Mouse (Mus musculus): ENCODE measurements around the gene Enpp6. TPM values are rescaled to one million over a fixed set of nuclear protein-coding genes. Genes with fewer than 3 reads are reported as not detected.

Gene Enpp6
- polyA plus RNA-seq, 1 experiment: not detected

DNA sequence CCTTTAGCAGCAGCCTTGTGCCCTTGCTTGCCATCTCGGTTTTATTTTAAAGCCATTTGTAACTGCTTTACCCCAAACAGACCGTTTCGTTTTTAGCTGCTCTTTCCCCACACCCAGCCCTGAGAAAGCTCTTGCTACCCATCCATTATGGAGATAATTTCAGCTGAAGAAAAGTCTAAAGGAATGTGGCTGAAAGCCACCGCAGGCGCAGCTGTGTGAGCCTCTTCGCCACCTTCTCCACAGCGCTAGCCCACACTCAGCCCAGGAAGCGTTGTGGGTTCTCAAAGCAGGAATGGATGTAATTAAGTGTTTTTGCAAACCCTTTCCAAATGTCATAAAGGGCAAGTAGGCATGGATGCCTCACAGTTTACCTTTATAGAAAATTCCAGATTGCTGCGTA, 20.1 kb downstream of the Enpp6 start:
- no peak overlapping the region for H3K4me2 ChIP-seq (ENCODE audit: low read depth)
- no peaks in the 10 kb centered on the region for H3K36me3 ChIP-seq (ENCODE audit: control insufficient read depth, insufficient read depth)
- H3ac ChIP-seq (ENCODE audit: control insufficient read depth, insufficient read length): no peak overlapping the region
- H3K27me3 ChIP-seq (ENCODE audit: control insufficient read depth, insufficient read depth, insufficient read length): peaks cover 11% of the 10 kb centered on the region
- no peak for TF ChIP-seq MAX (IDR thresholded peaks at IDR 0.05; ENCODE audit: low read depth)
- no peak for TF ChIP-seq POLR2A (IDR thresholded peaks at IDR 0.05; ENCODE audit: insufficient read length, low read depth)
- TF ChIP-seq MYOD1 (IDR thresholded peaks at IDR 0.05; ENCODE audit: control insufficient read depth in 1 of 3, insufficient read length in 2 of 3, low read depth in 2 of 3): no peak
- no peak for TF ChIP-seq POLR2AphosphoS2 (IDR thresholded peaks at IDR 0.05; ENCODE audit: insufficient read length, low read depth)
- no peak for TF ChIP-seq MYOG (IDR thresholded peaks at IDR 0.05; ENCODE audit: control insufficient read depth in 1 of 3, insufficient read depth in 1 of 3, insufficient read length in 2 of 3, low read depth in 2 of 3)
- TF ChIP-seq USF1 (IDR thresholded peaks at IDR 0.05; ENCODE audit: low read depth): no peak
- no peak for TF ChIP-seq E2F4 (IDR thresholded peaks at IDR 0.05; ENCODE audit: insufficient read depth)
- no peak for TF ChIP-seq REST (IDR thresholded peaks at IDR 0.05; ENCODE audit: insufficient read depth, insufficient read length)
- TF ChIP-seq TCF12 (IDR thresholded peaks at IDR 0.05; ENCODE audit: insufficient read depth, poor library complexity, severe bottlenecking): no peak
- TF ChIP-seq TCF3 (IDR thresholded peaks at IDR 0.05; ENCODE audit: insufficient read length, low read depth): no peak
- TF ChIP-seq CEBPB (IDR thresholded peaks at IDR 0.05; ENCODE audit: insufficient read depth, poor library complexity, severe bottlenecking): no peak
- TF ChIP-seq SRF (IDR thresholded peaks at IDR 0.05; ENCODE audit: control insufficient read depth, insufficient read length, low read depth): no peak
- H3K79me2 ChIP-seq (ENCODE audit: control insufficient read depth, insufficient read depth): no peaks in the 10 kb centered on the region
- no peak overlapping the region for H3K4me3 ChIP-seq

DNA sequence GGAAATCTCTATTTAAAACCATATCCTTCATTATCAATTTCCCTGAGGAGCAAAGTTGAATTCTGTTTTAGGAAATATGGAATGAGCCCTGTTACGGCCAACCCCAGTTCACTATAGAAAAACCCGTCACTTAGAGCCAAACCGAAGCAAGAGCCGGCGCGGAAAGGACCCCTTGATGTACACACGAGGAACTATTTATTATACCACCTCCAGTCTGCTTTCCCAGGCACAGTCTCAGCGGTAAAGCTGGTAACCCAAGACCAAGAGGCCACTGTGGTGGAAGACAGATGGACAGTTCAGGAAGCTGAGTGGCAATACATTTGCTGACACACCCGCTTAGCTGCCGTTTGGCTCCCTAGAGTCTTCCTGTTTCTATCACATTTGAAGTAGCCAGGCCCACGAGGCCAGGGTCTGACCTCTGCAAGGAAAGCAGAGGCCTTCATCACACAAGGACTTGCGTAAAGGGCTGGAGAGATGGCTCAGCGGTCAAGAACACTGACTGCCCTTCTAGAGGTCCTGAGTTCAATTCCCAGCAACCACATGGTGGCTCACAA, 21.6 kb downstream of the Enpp6 start:
- H3K4me3 ChIP-seq: no peak overlapping the region
- TF ChIP-seq E2F4 (IDR thresholded peaks at IDR 0.05; ENCODE audit: insufficient read depth): no peak
- TF ChIP-seq USF1 (IDR thresholded peaks at IDR 0.05; ENCODE audit: low read depth): no peak
- TF ChIP-seq TCF12 (IDR thresholded peaks at IDR 0.05; ENCODE audit: insufficient read depth, poor library complexity, severe bottlenecking): no peak
- TF ChIP-seq POLR2AphosphoS2 (IDR thresholded peaks at IDR 0.05; ENCODE audit: insufficient read length, low read depth): no peak
- no peak for TF ChIP-seq MAX (IDR thresholded peaks at IDR 0.05; ENCODE audit: low read depth)
- TF ChIP-seq MYOD1 (IDR thresholded peaks at IDR 0.05; ENCODE audit: control insufficient read depth in 1 of 3, insufficient read length in 2 of 3, low read depth in 2 of 3): no peak
- no peak for TF ChIP-seq POLR2A (IDR thresholded peaks at IDR 0.05; ENCODE audit: insufficient read length, low read depth)
- H3K27me3 ChIP-seq (ENCODE audit: control insufficient read depth, insufficient read depth, insufficient read length): peaks cover 11% of the 10 kb centered on the region
- H3K4me2 ChIP-seq (ENCODE audit: low read depth): no peak overlapping the region
- H3K79me2 ChIP-seq (ENCODE audit: control insufficient read depth, insufficient read depth): no peaks in the 10 kb centered on the region
- no peaks in the 10 kb centered on the region for H3K36me3 ChIP-seq (ENCODE audit: control insufficient read depth, insufficient read depth)
- no peak overlapping the region for H3ac ChIP-seq (ENCODE audit: control insufficient read depth, insufficient read length)

DNA sequence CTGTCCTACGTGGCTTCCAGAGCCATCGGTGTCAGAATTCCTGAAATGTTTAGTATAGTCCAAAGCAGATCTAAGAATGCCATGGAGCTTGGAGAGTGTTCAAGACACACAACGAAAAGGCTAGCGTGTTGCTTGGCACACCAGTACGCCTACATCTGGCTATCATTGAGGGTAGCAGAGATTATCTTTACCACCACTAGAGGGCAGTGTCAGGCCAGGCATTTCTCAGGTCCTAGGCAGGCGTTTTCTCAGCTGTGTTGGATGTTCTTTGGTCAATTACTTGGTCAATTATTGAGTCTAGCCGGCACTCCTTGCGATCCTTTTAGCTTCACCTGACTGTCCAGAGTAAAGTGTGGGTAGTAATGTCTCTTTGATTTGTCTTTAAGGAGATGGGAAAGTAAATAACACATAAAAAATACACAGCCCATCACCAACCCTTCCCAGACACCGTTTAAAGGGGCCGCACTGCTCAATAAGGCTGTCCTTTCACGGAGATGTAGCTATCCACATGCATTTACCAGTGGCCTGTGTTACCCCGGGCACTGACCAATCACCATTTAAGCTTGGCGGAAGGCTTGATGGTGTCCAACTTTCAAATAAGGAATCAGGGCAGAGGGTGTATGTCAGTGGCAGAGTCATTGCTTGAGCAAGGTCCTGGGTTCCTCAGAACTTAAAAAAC, 29.7 kb downstream of the Enpp6 start:
- TF ChIP-seq SRF (IDR thresholded peaks at IDR 0.05; ENCODE audit: control insufficient read depth, insufficient read length, low read depth): no peak

DNA sequence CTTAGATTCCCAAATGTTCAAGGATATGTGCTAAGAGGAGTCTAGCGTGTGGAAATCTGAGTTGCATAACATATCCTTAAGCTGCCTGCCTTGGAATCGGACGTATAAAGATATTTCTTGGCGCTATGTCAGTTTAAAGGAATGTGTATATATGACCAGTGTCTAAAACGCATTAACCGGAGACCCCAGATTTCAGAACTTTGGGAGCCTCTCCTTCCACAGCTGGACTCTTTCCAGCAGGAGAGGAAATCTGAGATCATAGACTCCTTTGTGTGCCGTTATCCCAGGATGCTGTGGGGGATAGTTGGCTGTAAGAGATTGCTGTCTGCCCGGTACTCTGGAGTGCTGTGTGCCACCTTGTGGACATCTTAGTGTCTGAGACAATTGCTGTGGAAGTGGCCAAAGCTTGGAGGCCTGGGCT, 34.5 kb downstream of the Enpp6 start:
- no peak overlapping the region for H3K4me3 ChIP-seq
- TF ChIP-seq REST (IDR thresholded peaks at IDR 0.05; ENCODE audit: insufficient read depth, insufficient read length): no peak
- no peak for TF ChIP-seq MYOG (IDR thresholded peaks at IDR 0.05; ENCODE audit: control insufficient read depth in 1 of 3, insufficient read depth in 1 of 3, insufficient read length in 2 of 3, low read depth in 2 of 3)
- no peak for TF ChIP-seq POLR2A (IDR thresholded peaks at IDR 0.05; ENCODE audit: insufficient read length, low read depth)
- no peak for TF ChIP-seq E2F4 (IDR thresholded peaks at IDR 0.05; ENCODE audit: insufficient read depth)
- TF ChIP-seq USF1 (IDR thresholded peaks at IDR 0.05; ENCODE audit: low read depth): no peak
- no peak for TF ChIP-seq POLR2AphosphoS2 (IDR thresholded peaks at IDR 0.05; ENCODE audit: insufficient read length, low read depth)
- no peak for TF ChIP-seq MAX (IDR thresholded peaks at IDR 0.05; ENCODE audit: low read depth)
- TF ChIP-seq TCF12 (IDR thresholded peaks at IDR 0.05; ENCODE audit: insufficient read depth, poor library complexity, severe bottlenecking): no peak
- TF ChIP-seq CEBPB (IDR thresholded peaks at IDR 0.05; ENCODE audit: insufficient read depth, poor library complexity, severe bottlenecking): no peak
- no peak for TF ChIP-seq TCF3 (IDR thresholded peaks at IDR 0.05; ENCODE audit: insufficient read length, low read depth)
- no peak for TF ChIP-seq SRF (IDR thresholded peaks at IDR 0.05; ENCODE audit: control insufficient read depth, insufficient read length, low read depth)
- no peak for TF ChIP-seq MYOD1 (IDR thresholded peaks at IDR 0.05; ENCODE audit: control insufficient read depth in 1 of 3, insufficient read length in 2 of 3, low read depth in 2 of 3)
- H3K4me2 ChIP-seq (ENCODE audit: low read depth): no peak overlapping the region
- no peak overlapping the region for H3ac ChIP-seq (ENCODE audit: control insufficient read depth, insufficient read length)
- peaks cover 12% of the 10 kb centered on the region for H3K27me3 ChIP-seq (ENCODE audit: control insufficient read depth, insufficient read depth, insufficient read length)
- H3K36me3 ChIP-seq (ENCODE audit: control insufficient read depth, insufficient read depth): no peaks in the 10 kb centered on the region
- H3K79me2 ChIP-seq (ENCODE audit: control insufficient read depth, insufficient read depth): no peaks in the 10 kb centered on the region

More for the DNA sequence above, 29.7 kb downstream of the Enpp6 start:
- Histone ChIP-seq H3K4me2 (ENCODE audit: low read depth) (no peak overlapping the region), H3K36me3 (ENCODE audit: control insufficient read depth, insufficient read depth) (no peaks in the 10 kb centered on the region), H3K79me2 (ENCODE audit: control insufficient read depth, insufficient read depth) (no peaks in the 10 kb centered on the region), H3K27me3 (ENCODE audit: control insufficient read depth, insufficient read depth, insufficient read length) (peaks cover 12% of the 10 kb centered on the region), H3K4me3 (no peak overlapping the region), H3ac (ENCODE audit: control insufficient read depth, insufficient read length) (no peak overlapping the region)

DNA sequence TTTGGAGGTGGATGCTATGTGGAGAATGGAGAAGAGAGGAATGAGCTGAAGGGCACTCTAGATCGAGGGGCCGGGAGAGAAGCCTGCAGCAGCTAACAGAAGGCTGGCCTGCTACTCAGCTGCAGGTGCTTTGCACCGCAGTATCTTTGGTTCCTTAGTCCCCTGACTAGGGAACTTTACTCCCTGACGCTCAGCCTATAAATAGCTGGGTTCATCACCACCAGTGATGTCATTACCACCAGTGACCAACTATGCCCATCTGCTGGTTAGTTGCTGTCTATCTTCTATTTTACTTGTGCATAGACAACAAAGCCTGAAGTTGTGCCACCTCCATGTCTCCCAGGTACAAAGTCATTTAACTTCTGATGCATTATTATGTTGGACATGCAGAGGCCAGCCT, 37.9 kb downstream of the Enpp6 start:
- Histone ChIP-seq H3K27me3 (ENCODE audit: control insufficient read depth, insufficient read depth, insufficient read length) (peaks cover 3% of the 10 kb centered on the region), H3K79me2 (ENCODE audit: control insufficient read depth, insufficient read depth) (no peaks in the 10 kb centered on the region), H3K4me3 (no peak overlapping the region), H3K4me2 (ENCODE audit: low read depth) (no peak overlapping the region), H3ac (ENCODE audit: control insufficient read depth, insufficient read length) (no peak overlapping the region), H3K36me3 (ENCODE audit: control insufficient read depth, insufficient read depth) (no peaks in the 10 kb centered on the region)
- no peak for TF ChIP-seq MYOG (IDR thresholded peaks at IDR 0.05; ENCODE audit: control insufficient read depth in 1 of 3, insufficient read depth in 1 of 3, insufficient read length in 2 of 3, low read depth in 2 of 3)
- TF ChIP-seq POLR2A (IDR thresholded peaks at IDR 0.05; ENCODE audit: insufficient read length, low read depth): no peak
- no peak for TF ChIP-seq USF1 (IDR thresholded peaks at IDR 0.05; ENCODE audit: low read depth)
- no peak for TF ChIP-seq REST (IDR thresholded peaks at IDR 0.05; ENCODE audit: insufficient read depth, insufficient read length)
- no peak for TF ChIP-seq MAX (IDR thresholded peaks at IDR 0.05; ENCODE audit: low read depth)
- no peak for TF ChIP-seq CEBPB (IDR thresholded peaks at IDR 0.05; ENCODE audit: insufficient read depth, poor library complexity, severe bottlenecking)

All from myocyte (in vitro differentiated cells).